Mouse (Mus musculus) bone marrow macrophage, adult 2 months (primary cell): Measurements from ENCODE around the gene Vav3.

Experiments used
- CTCF ChIP-seq: IDR thresholded peaks from 2 replicates; pipeline ENCODE4 v1.5.1; 2012; ENCODE audit warnings: low read depth, mild to moderate bottlenecking, low read length, moderate library complexity
- POLR2A ChIP-seq: IDR thresholded peaks from 2 replicates; pipeline ENCODE4 v1.6.1; 2012; ENCODE audit warnings: mild to moderate bottlenecking, low read depth, low read length, borderline replicate concordance

- TF ChIP-seq CTCF = no peak
- no peak for TF ChIP-seq POLR2A
These were observed 221.8 kb downstream of the Vav3 start for GRCm38 (mm10) chr3:109562268-109562667.
